19 mouse cellular contexts compared by ENCODE assay signal in genomic region chr3:47435551-47435950, GRCm38 (mm10).
"Had no signal": no experiment of that assay in that cellular context is flagged by ENCODE, and none has a peak within 500 bp of the region (broad histone marks: within the 10 kb centered on the region; RNA-seq: fewer than 3 reads in every experiment).

No protein-coding gene starts in this region.

- H3K9ac ChIP-seq: kidney, embryonic 15.5 days; liver, embryonic 14.5 days; liver, postnatal 0 days; lung, embryonic 14.5 days had no signal

- H3K9me3 ChIP-seq: kidney, embryonic 15.5 days had no signal

- ATAC-seq: liver, postnatal 0 days; lung, postnatal 0 days had no signal

- DNase-seq: kidney, adult 11 months; kidney, adult 8-10 months; kidney, postnatal 10 days; kidney, postnatal 36 days; layer of hippocampus, postnatal 36 days; liver, postnatal 0 days; lung, embryonic 14.5 days; right cerebral cortex, postnatal 14 days; right cerebral cortex, postnatal 4 days; thymus, adult 2 months; thymus, postnatal 14 days; thymus, postnatal 4 days had no signal

- H3K27me3 ChIP-seq: kidney, embryonic 15.5 days had no signal

- H3K27ac ChIP-seq: kidney, embryonic 15.5 days; left cerebral cortex, adult 2 months; liver, embryonic 14.5 days; macrophage; stomach, postnatal 0 days had no signal

- H3K36me3 ChIP-seq: kidney, embryonic 15.5 days had no signal

- H3K4me2 ChIP-seq: kidney, embryonic 15.5 days; liver, embryonic 11.5 days; lung, embryonic 14.5 days had no signal

- H3K4me1 ChIP-seq: kidney, embryonic 15.5 days had no signal

- H3K4me3 ChIP-seq: kidney, embryonic 15.5 days; left cerebral cortex, adult 2 months had no signal
